ENCODE assay signal across 10 mouse cellular contexts in genomic region chr16:24434026-24434425, GRCm38 (mm10). TPM values are rescaled to one million over a fixed set of nuclear protein-coding genes. Genes with fewer than 3 reads are reported as not detected.
DNase-seq lines count a peak whose midpoint lies in the region; ATAC-seq and TF ChIP-seq lines count a peak whose summit lies in the region.
"Had no signal": no experiment of that assay in that cellular context is flagged by ENCODE, and none has a peak within 500 bp of the region (broad histone marks: within the 10 kb centered on the region; RNA-seq: fewer than 3 reads in every experiment).

No protein-coding gene starts in this region.

- H3K9ac ChIP-seq in limb, embryonic 15.5 days = no peak overlapping the region
- H3K9ac ChIP-seq: limb, embryonic 12.5 days had no signal

- 0 out of 2 replicates have a peak overlapping the region, but pooled peaks have one; percentile 4 for H3K4me2 ChIP-seq in limb, embryonic 15.5 days
- H3K4me2 ChIP-seq: limb, embryonic 12.5 days had no signal

- TF ChIP-seq CTCF in left cerebral cortex, adult 2 months (IDR thresholded peaks at IDR 0.05) = no peak

- peak overlapping the region; percentile 53 for H3K27ac ChIP-seq in left cerebral cortex, adult 2 months
- peak overlapping the region; percentile 61; the same call in 1 of the 2 replicates for H3K27ac ChIP-seq in limb, embryonic 15.5 days

- DNase-seq in heart, adult 11 months = peak; percentile 86
- no peak for DNase-seq in heart, postnatal 4 days
- no peak for DNase-seq in left cerebral cortex, adult 2 months (ENCODE audit: extremely low spot score in 1 of 2, low spot score in 2 of 2)
- DNase-seq in left cerebral cortex, adult 8-10 months (ENCODE audit: low spot score in 2 of 2) = no peak
- DNase-seq in ZHBTc4 (ENCODE audit: low read depth, low spot score) = peak; percentile 41
- DNase-seq in embryo, embryonic 9.5 days (ENCODE audit: extremely low spot score) = no peak
- DNase-seq in adipocyte (ENCODE audit: low spot score) = no peak

- 58% methylated on average over 7 of the region's 7 CpGs for WGBS in limb, embryonic 15.5 days

- intact Hi-C loops in left cerebral cortex, adult 2 months (cut with DNase I) = no loop called here

- H3K36me3 ChIP-seq in limb, embryonic 15.5 days = no peaks in the 10 kb centered on the region
- H3K36me3 ChIP-seq: limb, embryonic 12.5 days had no signal

- no peak overlapping the region for H3K4me3 ChIP-seq in left cerebral cortex, adult 2 months
- no peak overlapping the region for H3K4me3 ChIP-seq in limb, embryonic 15.5 days
- H3K4me3 ChIP-seq: limb, embryonic 12.5 days had no signal

- ATAC-seq in limb, embryonic 15.5 days (ENCODE audit: insufficient number of reproducible peaks, low FRiP score, low TSS enrichment, low read depth) = no peak

- H3K9me3 ChIP-seq in limb, embryonic 15.5 days = no peaks in the 10 kb centered on the region
- H3K9me3 ChIP-seq: limb, embryonic 12.5 days had no signal

- H3K4me1 ChIP-seq in limb, embryonic 15.5 days = peaks cover 34% of the 10 kb centered on the region

- H3K27me3 ChIP-seq in limb, embryonic 15.5 days = no peaks in the 10 kb centered on the region
- H3K27me3 ChIP-seq: CH12.LX; limb, embryonic 12.5 days had no signal

RNA-seq across cellular contexts. Expression of gene Lpp, which starts 40.7 kb away (rescaled TPM):
- 10 to 100 TPM; 77.6 to 80.1 TPM for total RNA-seq in heart, postnatal 4 days (2021)
- 1 to 10 TPM; 6.9 to 7.5 TPM for total RNA-seq in left cerebral cortex, adult 2 months (2021)
- 1 to 10 TPM; 6.2 to 7.6 (median 6.8) TPM for total RNA-seq in left cerebral cortex, adult 8-10 months (2022)
- 51.0 and 52.1 TPM in 2 replicates for polyA plus RNA-seq in limb, embryonic 15.5 days (2015; fragmentation: Nextera tagmentation; extraction: Ambion mirVana)

Comparison
In these comparisons a context has a peak if more than half of its experiments do, and no peak if none do; other contexts are left out.
1. DNase-seq: peak in heart, adult 11 months (single experiment) and ZHBTc4 (single experiment); none in heart, postnatal 4 days (single experiment), left cerebral cortex, adult 2 months (0 of 2), left cerebral cortex, adult 8-10 months (0 of 2), embryo, embryonic 9.5 days (single experiment) and adipocyte (single experiment).
2. RNA of gene Lpp, which starts 40.7 kb away (total RNA-seq): 77.6 to 80.1 TPM in heart, postnatal 4 days; 6.9 to 7.5 TPM in left cerebral cortex, adult 2 months and 6.2 to 7.6 TPM in left cerebral cortex, adult 8-10 months; every median in the first group is over 4 times any median in the second.